Mouse (Mus musculus): ENCODE data around the gene Olfr1413.
A peak's percentile ranks its signal among the peaks of the same experiment; 100 is the strongest.

Gene Olfr1413

GRCm38 (mm10) chr1:92571022-92571421 is at the start of gene Olfr1413:
TSS of gene Olfr1413 (plus strand) at chr1:92571322.
- no peak for DNase-seq (ENCODE audit: low spot score in 2 of 2)

- peak; percentile 31 to 39 for DNase-seq (ENCODE audit: low spot score in 2 of 2)
Measured at GRCm38 (mm10) chr1:92521376-92521775, 49.7 kb upstream of the Olfr1413 start.

GRCm38 (mm10) chr1:92523764-92524163 is 47.4 kb upstream of the Olfr1413 start:
- peak in 1 of 2 experiments; percentile 3 for DNase-seq (ENCODE audit: low spot score in 2 of 2)

- DNase-seq (ENCODE audit: low spot score in 2 of 2), result no peak
Measured at GRCm38 (mm10) chr1:92536972-92537371, 34.1 kb upstream of the Olfr1413 start.

GRCm38 (mm10) chr1:92539071-92539470 is 32.1 kb upstream of the Olfr1413 start:
- DNase-seq (ENCODE audit: low spot score in 2 of 2), result peak in 1 of 2 experiments; percentile 9

- DNase-seq (ENCODE audit: low spot score in 2 of 2), result no peak
Measured at GRCm38 (mm10) chr1:92545929-92546328, 25.2 kb upstream of the Olfr1413 start.

- no peak for DNase-seq (ENCODE audit: low spot score in 2 of 2)
Measured at GRCm38 (mm10) chr1:92585479-92585878, 14.4 kb downstream of the Olfr1413 start, which contains the start of gene Olfr1412. TSS of gene Olfr1412 (plus strand) at chr1:92585779.

- DNase-seq (ENCODE audit: low spot score in 2 of 2), result no peak
Measured at GRCm38 (mm10) chr1:92594111-92594510, 23.0 kb downstream of the Olfr1413 start, which contains the start of gene Olfr1411. TSS of gene Olfr1411 (plus strand) at chr1:92594411.

GRCm38 (mm10) chr1:92596019-92596418 is 24.9 kb downstream of the Olfr1413 start:
- DNase-seq (ENCODE audit: low spot score in 2 of 2), result no peak

- DNase-seq (ENCODE audit: low spot score in 2 of 2), result no peak
Measured at GRCm38 (mm10) chr1:92605482-92605881, 34.4 kb downstream of the Olfr1413 start, which contains the start of gene Olfr1410. TSS of gene Olfr1410 (plus strand) at chr1:92605782.

GRCm38 (mm10) chr1:92607711-92608110 is 36.6 kb downstream of the Olfr1413 start:
- no peak for DNase-seq (ENCODE audit: low spot score in 2 of 2)

GRCm38 (mm10) chr1:92611008-92611407 is 39.9 kb downstream of the Olfr1413 start:
- peak; percentile 45 to 69 for DNase-seq (ENCODE audit: low spot score in 2 of 2)

- DNase-seq (ENCODE audit: low spot score in 2 of 2), result no peak
Measured at GRCm38 (mm10) chr1:92613175-92613574, 42.1 kb downstream of the Olfr1413 start.

GRCm38 (mm10) chr1:92614516-92614915 is 43.4 kb downstream of the Olfr1413 start:
- DNase-seq (ENCODE audit: low spot score in 2 of 2), result peak in 1 of 2 experiments; percentile 22

GRCm38 (mm10) chr1:92616046-92616445 is 44.9 kb downstream of the Olfr1413 start:
- DNase-seq (ENCODE audit: low spot score in 2 of 2), result no peak

GRCm38 (mm10) chr1:92617488-92617887 is 46.4 kb downstream of the Olfr1413 start, which contains the start of gene Olfr12:
TSS of gene Olfr12 (plus strand) at chr1:92617788.
- DNase-seq (ENCODE audit: low spot score in 2 of 2), result no peak

GRCm38 (mm10) chr1:92618360-92618759 is 47.2 kb downstream of the Olfr1413 start:
- no peak for DNase-seq (ENCODE audit: low spot score in 2 of 2)
